Mouse (Mus musculus) CH12.LX (cell line): ENCODE data around the gene Sgms1. TPM values are rescaled to one million over a fixed set of nuclear protein-coding genes. Genes with fewer than 3 reads are reported as not detected.

Experiments used
- DNase-seq: peaks from one replicate; pipeline ENCODE4 v3.0.0-alpha.2; 2013; ENCODE audit errors: extremely low read depth
- H3K27ac ChIP-seq: 2 replicates; pipeline ENCODE4 v1.5.1; 2012; ENCODE audit warnings: low read depth, mild to moderate bottlenecking, control low read depth, moderate library complexity; ENCODE audit not compliant: insufficient read depth
- H3K27me3 ChIP-seq: replicated peaks from 2 replicates; pipeline ENCODE3; 2012; ENCODE audit warnings: inconsistent platforms
- H3K36me3 ChIP-seq, 2 experiments: replicated peaks in 1 of 2; 2 replicates each; pipeline versions ENCODE3 to v1.6.1; 2012; ENCODE audit warnings: inconsistent platforms in 1 of 2, low read length in 1 of 2, mild to moderate bottlenecking in 1 of 2, mixed read lengths in 1 of 2, moderate library complexity in 1 of 2; ENCODE audit not compliant: control insufficient read depth in 1 of 2, insufficient read depth in 1 of 2
- H3K4me1 ChIP-seq, 2 experiments: 2 replicates each; pipeline ENCODE4 v1.6.1; 2012; ENCODE audit warnings: inconsistent platforms in 1 of 2, moderate library complexity in 1 of 2; ENCODE audit not compliant: insufficient read depth in 2 of 2, control insufficient read depth in 1 of 2
- H3K4me2 ChIP-seq: 2 replicates; pipeline ENCODE4 v1.6.1; 2012; ENCODE audit warnings: low read depth, mild to moderate bottlenecking, control low read depth; ENCODE audit not compliant: poor library complexity, insufficient read depth, severe bottlenecking
- H3K4me3 ChIP-seq, 3 experiments: fragments of 150-350 bp in 1 of 3; sonication (generic) in 1 of 3; replicated peaks in 1 of 3; 2 replicates each; pipeline versions ENCODE3 to v1.5.1; 2011 to 2012; ENCODE audit warnings: low read depth in 2 of 3, low read length in 2 of 3, mild to moderate bottlenecking in 2 of 3, moderate library complexity in 2 of 3, control low read depth in 1 of 3, improper control_type of control experiment in 1 of 3, inconsistent platforms in 1 of 3, mixed read lengths in 1 of 3; ENCODE audit not compliant: poor library complexity in 1 of 3
- H3K79me2 ChIP-seq: replicated peaks from 2 replicates; pipeline ENCODE4 v1.6.1; 2012; ENCODE audit warnings: mild to moderate bottlenecking, moderate library complexity; ENCODE audit not compliant: control insufficient read depth, poor library complexity, insufficient read depth, severe bottlenecking; ENCODE audit errors: extremely low read depth
- H3K9ac ChIP-seq: 2 replicates; pipeline ENCODE4 v1.6.1; 2012; ENCODE audit warnings: low read depth, mild to moderate bottlenecking, control low read depth, moderate library complexity; ENCODE audit not compliant: insufficient read depth
- H3K9me3 ChIP-seq: replicated peaks from 2 replicates; pipeline ENCODE3; 2012; ENCODE audit warnings: low read length, inconsistent platforms, mixed read lengths
- CHD1 ChIP-seq: IDR thresholded peaks from 2 replicates; pipeline ENCODE4 v1.6.1; 2012; ENCODE audit warnings: low read depth, low read length, improper control_type of control experiment, inconsistent platforms
- E2F4 ChIP-seq: IDR thresholded peaks from 2 replicates; pipeline ENCODE4 v1.6.1; 2011; ENCODE audit warnings: low read depth, low read length, improper control_type of control experiment; ENCODE audit not compliant: insufficient replicate concordance
- ELF1 ChIP-seq: IDR thresholded peaks from 2 replicates; pipeline ENCODE4 v1.6.1; 2014; ENCODE audit warnings: low read depth, mild to moderate bottlenecking, inconsistent platforms, low read length, improper control_type of control experiment
- EP300 ChIP-seq: IDR thresholded peaks from 2 replicates; pipeline ENCODE4 v1.6.1; 2011; ENCODE audit warnings: low read length, improper control_type of control experiment
- GABPA ChIP-seq: IDR thresholded peaks from 2 replicates; pipeline ENCODE4 v1.6.1; 2012; ENCODE audit warnings: low read depth, low read length, improper control_type of control experiment, inconsistent platforms; ENCODE audit not compliant: insufficient replicate concordance
- IRF4 ChIP-seq: IDR thresholded peaks from 2 replicates; pipeline ENCODE4 v1.6.1; 2014; ENCODE audit warnings: low read depth, mild to moderate bottlenecking, inconsistent platforms, low read length, improper control_type of control experiment
- JUN ChIP-seq: IDR thresholded peaks from 2 replicates; pipeline ENCODE4 v1.6.1; 2011; ENCODE audit warnings: low read depth, mild to moderate bottlenecking, low read length, improper control_type of control experiment, moderate library complexity; ENCODE audit not compliant: insufficient read depth
- MAFK ChIP-seq: IDR thresholded peaks from 2 replicates; pipeline ENCODE4 v1.6.1; 2011; ENCODE audit warnings: low read length, improper control_type of control experiment; ENCODE audit not compliant: insufficient replicate concordance
- MAX ChIP-seq: IDR thresholded peaks from 2 replicates; pipeline ENCODE4 v1.6.1; 2011; ENCODE audit warnings: low read length, improper control_type of control experiment
- MAZ ChIP-seq: IDR thresholded peaks from 2 replicates; pipeline ENCODE4 v1.6.1; 2012; ENCODE audit warnings: low read depth, mild to moderate bottlenecking, inconsistent platforms, low read length, improper control_type of control experiment, moderate library complexity
- MXI1 ChIP-seq: IDR thresholded peaks from 2 replicates; pipeline ENCODE4 v1.6.1; 2011; ENCODE audit warnings: mild to moderate bottlenecking, low read depth, low read length, improper control_type of control experiment
- MYC ChIP-seq: IDR thresholded peaks from 2 replicates; pipeline ENCODE4 v1.6.1; 2011; ENCODE audit warnings: low read depth, mild to moderate bottlenecking, improper control_type of control experiment, low read length
- NELFE ChIP-seq: IDR thresholded peaks from 2 replicates; pipeline ENCODE4 v1.6.1; 2011; ENCODE audit warnings: low read depth, low read length, improper control_type of control experiment
- NRF1 ChIP-seq: IDR thresholded peaks from 2 replicates; pipeline ENCODE4 v1.6.1; 2014; ENCODE audit warnings: low read depth, mild to moderate bottlenecking, inconsistent platforms, low read length, improper control_type of control experiment, moderate library complexity
- POLR2A ChIP-seq: IDR thresholded peaks from 2 replicates; pipeline ENCODE4 v1.6.1; 2011; ENCODE audit warnings: low read depth, mild to moderate bottlenecking, improper control_type of control experiment, low read length
- SMC3 ChIP-seq: IDR thresholded peaks from 2 replicates; pipeline ENCODE4 v1.6.1; 2011; ENCODE audit warnings: low read depth, low read length, improper control_type of control experiment
- TBP ChIP-seq: conservative IDR thresholded peaks from 2 replicates; pipeline ENCODE4 v1.6.1; 2011; ENCODE audit warnings: low read depth, low read length, improper control_type of control experiment
- TCF12 ChIP-seq: IDR thresholded peaks from 2 replicates; pipeline ENCODE4 v1.6.1; 2014; ENCODE audit warnings: low read depth, mild to moderate bottlenecking, inconsistent platforms, low read length, improper control_type of control experiment
- ZC3H11A ChIP-seq: IDR thresholded peaks from 2 replicates; pipeline ENCODE4 v1.6.1; 2012; ENCODE audit warnings: low read depth, mild to moderate bottlenecking, inconsistent platforms, low read length, improper control_type of control experiment
- ZNF384 ChIP-seq: IDR thresholded peaks from 2 replicates; pipeline ENCODE4 v1.6.1; 2012; ENCODE audit warnings: low read depth, low read length, improper control_type of control experiment, inconsistent platforms
- dilution Hi-C: fragments of 300-500 bp; cut with MboI; formaldehyde crosslinking; loops from 2 replicates; pipeline ENCODE4 v1.14.3; 2020; ENCODE audit warnings: low sequenced_read_pairs; ENCODE audit not compliant: extremely low pct_unique_long_range_greater_than_20kb, extremely low pct_ligation_motif_present
- in situ Hi-C: fragments of 300-500 bp; cut with MboI; formaldehyde crosslinking; loops from 3 replicates; pipeline ENCODE4 v1.14.3; 2019; ENCODE audit warnings: low sequenced_read_pairs, low pct_ligation_motif_present, low pct_unique_long_range_greater_than_20kb, mixed read lengths
- polyA plus RNA-seq: library from polyadenylated mRNA; unstranded; fragments of >175 nt; gene quantifications from 2 replicates; pipeline ENCODE4 v1.2.1, GENCODE M21; 2012; ENCODE audit warnings: low read depth; ENCODE audit not compliant: insufficient read length
- total RNA-seq, 2 experiments: library from RNA; depleted of rRNA; stranded (reverse); fragments of 300-350 nt in 1 of 2; fragments of >200 nt in 1 of 2; gene quantifications; 2 replicates each; pipeline ENCODE4 v1.2.3; 2012 to 2014

Sgms1 gene
- total and polyA plus RNA-seq, 3 experiments: 1.4 to 1.8 (median 1.8) TPM

- H3K27ac ChIP-seq: no peak overlapping the region
- TF ChIP-seq IRF4: no peak
- TF ChIP-seq NRF1: no peak
- TF ChIP-seq MYC: no peak
- no peak for TF ChIP-seq JUN
- no peak for TF ChIP-seq MAZ
- TF ChIP-seq MAFK: no peak
- no peak for TF ChIP-seq EP300
- TF ChIP-seq CHD1: no peak
- TF ChIP-seq ELF1: no peak
- TF ChIP-seq E2F4: no peak
- TF ChIP-seq ZNF384: no peak
- TF ChIP-seq GABPA: no peak
- no peak for TF ChIP-seq NELFE
- no peak for TF ChIP-seq MAX
- TF ChIP-seq TBP: no peak
- no peak for TF ChIP-seq POLR2A
- TF ChIP-seq ZC3H11A: no peak
- no peak for TF ChIP-seq SMC3
- no peak for TF ChIP-seq TCF12
- no peak for TF ChIP-seq MXI1
- no peak overlapping the region for H3K4me3 ChIP-seq
- dilution Hi-C loops (no loop called here), in situ Hi-C loops (no loop called here)
- H3K36me3 ChIP-seq: no peaks in the 10 kb centered on the region
- H3K79me2 ChIP-seq: no peaks in the 10 kb centered on the region
- no peak overlapping the region for H3K9ac ChIP-seq
- H3K4me2 ChIP-seq: no peak overlapping the region
- no peak for DNase-seq
- no peaks in the 10 kb centered on the region for H3K27me3 ChIP-seq
- no peaks in the 10 kb centered on the region for H3K9me3 ChIP-seq
- H3K4me1 ChIP-seq: peaks cover 3 to 16% of the 10 kb centered on the region in 2 experiments; a peak in 3 of 4 replicates
Observed at GRCm38 (mm10) chr19:32292782-32293776, 96.4 kb downstream of the Sgms1 start.
